Mouse (Mus musculus): ENCODE measurements at regions not wholly inside any gene's neighbourhood (a gene's known extent, or its start where the extent isn't known, plus 50 kb on each side); places are given as distances from the start of the nearest gene placed in this dataset.
"Not testable (repeated sequence)": the region's sequence is repeated elsewhere in the genome, so short reads cannot be mapped to it uniquely, and the experiment has no call there.

DNA sequence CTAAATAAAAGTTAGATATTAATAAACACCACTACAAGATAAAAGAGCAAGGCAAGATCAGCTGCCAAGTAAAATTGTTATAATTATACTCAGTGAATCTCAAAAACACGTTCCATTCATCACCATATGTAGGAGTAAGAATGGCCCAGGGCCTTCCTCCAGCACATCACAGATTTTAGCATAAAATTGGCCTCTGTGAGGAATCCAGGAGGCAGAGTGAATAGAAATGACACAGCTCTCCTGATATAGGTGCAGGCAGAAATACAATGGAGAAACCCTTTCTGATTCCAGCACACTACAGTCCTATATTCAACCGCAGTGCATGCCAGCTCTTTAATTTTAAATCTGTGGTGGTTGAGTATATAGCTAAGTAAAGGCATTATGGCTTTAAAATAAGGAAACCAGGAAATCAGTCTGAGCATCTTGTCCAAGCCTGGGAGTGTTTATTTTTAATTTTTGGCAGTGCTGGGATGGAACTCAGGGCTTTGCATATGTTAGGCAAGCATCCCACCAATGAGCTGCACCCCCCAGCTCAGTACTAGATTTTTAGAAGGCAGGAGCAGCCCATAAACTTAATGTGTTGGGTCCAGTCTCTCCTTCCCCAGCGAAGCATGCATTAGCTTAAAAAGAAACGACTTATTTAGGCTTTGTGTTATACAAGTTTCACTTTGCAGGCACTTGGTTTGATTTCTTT is 158.3 kb upstream of the Ptprz1 start:
- no peaks in the 10 kb centered on the region for H3K36me3 ChIP-seq (replicated peaks)
- peaks cover 14% of the 10 kb centered on the region for H3K4me1 ChIP-seq
- no peak overlapping the region for H3K4me3 ChIP-seq
- 86% methylated on average over 4 of the region's 4 CpGs for WGBS
- DNase-seq (ENCODE audit: extremely low spot score, low spot score), result no peak
- H3K9me3 ChIP-seq, result no peaks in the 10 kb centered on the region
- H3K27ac ChIP-seq, result no peak overlapping the region
- H3K27me3 ChIP-seq (ENCODE audit: poor library complexity, severe bottlenecking), result no peaks in the 10 kb centered on the region

DNA sequence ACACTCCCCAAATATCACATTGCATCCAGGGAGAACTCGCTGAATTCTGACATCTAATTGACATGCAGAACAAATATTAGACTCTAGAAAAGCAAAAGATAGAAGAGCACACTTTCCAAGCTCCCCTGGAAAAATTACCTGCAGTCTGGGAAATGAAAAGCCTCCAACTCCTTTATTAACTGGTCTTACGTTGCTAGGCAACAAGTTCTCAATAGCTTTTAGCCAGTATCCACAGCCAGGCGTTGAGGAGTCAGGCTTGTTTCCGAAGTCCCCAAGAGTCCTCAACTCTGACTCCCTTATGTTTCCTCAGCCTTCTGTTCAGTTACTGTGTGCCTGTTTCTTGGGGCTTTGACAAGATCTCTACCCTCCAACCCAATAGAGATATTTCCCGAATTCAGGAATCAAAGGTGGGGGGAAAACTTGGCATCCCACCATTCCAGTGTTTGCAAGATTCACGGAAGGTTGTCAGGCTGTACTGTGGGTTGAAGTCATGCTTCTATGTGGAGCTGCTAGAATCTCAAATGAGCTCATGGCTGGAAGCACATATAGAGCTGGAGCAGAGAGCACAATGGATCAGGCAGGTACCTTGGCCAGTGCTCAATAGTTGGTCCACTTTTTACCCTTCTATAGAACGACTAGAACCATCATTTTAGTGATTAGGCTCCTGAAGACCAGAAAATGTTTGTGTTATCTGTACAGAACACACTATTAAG is 159.0 kb upstream of the Ptprz1 start:
- Histone ChIP-seq H3K27me3 (ENCODE audit: poor library complexity, severe bottlenecking) (no peaks in the 10 kb centered on the region), H3K4me1 (peaks cover 14% of the 10 kb centered on the region), H3K36me3 (replicated peaks) (no peaks in the 10 kb centered on the region), H3K9me3 (no peaks in the 10 kb centered on the region), H3K4me3 (no peak overlapping the region), H3K27ac (peak overlapping the region; percentile 62)
- WGBS, result 51% methylated on average over 7 of the region's 7 CpGs
- no peak for DNase-seq (ENCODE audit: extremely low spot score, low spot score)

- Histone ChIP-seq H3K27ac (no peak overlapping the region), H3K36me3 (replicated peaks) (no peaks in the 10 kb centered on the region), H3K4me3 (no peak overlapping the region), H3K4me1 (peaks cover 7% of the 10 kb centered on the region; the same call in 1 of the 2 replicates), H3K9me3 (no peaks in the 10 kb centered on the region), H3K27me3 (ENCODE audit: poor library complexity, severe bottlenecking) (no peaks in the 10 kb centered on the region)
- DNase-seq (ENCODE audit: extremely low spot score, low spot score), result no peak
Measured at GRCm38 (mm10) chr6:22698187-22698586, 177.1 kb upstream of the Ptprz1 start.

DNA sequence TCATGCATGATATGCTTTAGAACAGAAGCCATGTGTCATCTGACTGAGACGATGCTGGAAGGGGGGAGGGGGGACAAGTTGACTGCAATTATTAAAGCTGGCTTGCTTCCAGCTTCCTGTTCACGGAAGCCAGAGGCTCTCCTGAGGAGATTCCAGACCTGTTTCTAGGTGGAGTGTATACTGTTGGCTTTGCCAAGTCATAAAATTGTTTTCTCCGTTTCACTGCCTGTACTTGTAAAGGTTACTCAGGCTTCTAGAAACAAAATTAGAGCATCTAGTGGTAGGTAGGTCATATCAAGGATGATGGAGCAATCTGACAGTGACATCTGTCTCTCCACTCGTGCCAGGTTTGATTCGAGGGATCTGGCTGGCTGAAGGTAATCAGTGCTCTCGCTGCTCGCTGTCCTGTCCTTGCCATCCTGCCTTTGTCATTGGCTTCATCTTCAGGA is 186.6 kb upstream of the Ptprz1 start:
- H3K9me3 ChIP-seq, result peaks cover 8% of the 10 kb centered on the region; the same call in 1 of the 2 replicates
- DNase-seq (ENCODE audit: extremely low spot score, low spot score), result no peak
- H3K4me3 ChIP-seq, result no peak overlapping the region

DNA sequence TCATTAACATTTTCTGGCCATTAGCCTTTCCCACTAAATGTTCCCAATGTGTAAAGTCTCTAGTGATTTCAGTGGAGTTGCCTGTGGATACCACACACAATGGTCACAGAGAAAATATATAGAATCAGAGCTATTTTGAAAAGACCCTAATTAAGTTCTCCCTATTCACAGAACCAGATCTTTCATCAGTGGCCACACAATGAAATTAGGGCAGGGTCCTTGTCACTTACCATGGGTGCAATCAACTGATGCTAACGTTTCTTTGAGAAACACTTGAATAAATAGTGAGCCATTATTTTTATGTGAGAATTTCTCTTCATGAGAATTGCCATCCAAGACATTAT is 200.7 kb upstream of the Ptprz1 start:
- Histone ChIP-seq H3K4me1 (peaks cover 44% of the 10 kb centered on the region), H3K9me3 (no peaks in the 10 kb centered on the region), H3K4me3 (no peak overlapping the region), H3K27ac (peak overlapping the region; percentile 80), H3K27me3 (ENCODE audit: poor library complexity, severe bottlenecking) (no peaks in the 10 kb centered on the region), H3K36me3 (replicated peaks) (no peaks in the 10 kb centered on the region)
- DNase-seq (ENCODE audit: extremely low spot score, low spot score), result no peak
- WGBS, result 38% methylated on average over 1 of the region's 1 CpGs

More for the DNA sequence above, 186.6 kb upstream of the Ptprz1 start:
- Histone ChIP-seq H3K36me3 (replicated peaks) (no peaks in the 10 kb centered on the region), H3K27me3 (ENCODE audit: poor library complexity, severe bottlenecking) (no peaks in the 10 kb centered on the region), H3K27ac (no peak overlapping the region), H3K4me1 (peaks cover 6% of the 10 kb centered on the region; the same call in 1 of the 2 replicates)
- WGBS, result 86% methylated on average over 7 of the region's 7 CpGs

DNA sequence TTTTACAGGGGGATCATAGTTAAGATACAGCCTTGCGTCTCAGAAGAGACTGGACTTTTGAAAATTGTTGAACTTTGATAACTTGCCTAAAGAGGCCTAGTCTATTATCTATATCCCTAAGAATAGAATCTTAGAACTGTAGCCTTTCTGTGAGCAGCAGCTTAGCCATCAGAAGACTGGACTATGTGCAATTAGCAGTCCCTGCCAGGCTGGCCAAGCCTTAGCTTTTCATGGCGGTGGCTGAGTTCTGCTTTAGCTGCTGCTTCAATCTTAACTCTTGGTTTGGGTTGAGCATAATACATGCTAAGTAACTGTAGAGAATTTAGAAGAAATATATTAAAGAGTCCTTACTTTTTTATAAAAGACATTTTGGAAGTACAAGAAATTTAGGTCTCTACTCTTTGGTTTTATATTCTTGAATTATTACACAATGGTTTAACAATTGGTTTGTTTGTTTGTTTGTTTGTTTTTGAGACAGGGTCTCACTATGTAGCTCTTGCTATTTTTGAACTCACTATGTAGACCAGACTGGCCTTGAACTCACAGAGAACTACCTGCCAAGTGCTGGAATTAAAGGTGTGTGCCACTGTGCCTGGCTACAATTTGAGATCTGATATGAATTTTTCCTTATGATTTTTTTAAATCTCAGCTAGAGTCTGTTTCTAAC is 201.2 kb upstream of the Ptprz1 start:
- DNase-seq (ENCODE audit: extremely low spot score, low spot score), result no peak
- Histone ChIP-seq H3K27me3 (ENCODE audit: poor library complexity, severe bottlenecking) (no peaks in the 10 kb centered on the region), H3K4me1 (peaks cover 44% of the 10 kb centered on the region), H3K4me3 (no peak overlapping the region), H3K36me3 (replicated peaks) (no peaks in the 10 kb centered on the region), H3K27ac (peak overlapping the region; percentile 80), H3K9me3 (no peaks in the 10 kb centered on the region)
- WGBS, result 39% methylated on average over 2 of the region's 2 CpGs

DNA sequence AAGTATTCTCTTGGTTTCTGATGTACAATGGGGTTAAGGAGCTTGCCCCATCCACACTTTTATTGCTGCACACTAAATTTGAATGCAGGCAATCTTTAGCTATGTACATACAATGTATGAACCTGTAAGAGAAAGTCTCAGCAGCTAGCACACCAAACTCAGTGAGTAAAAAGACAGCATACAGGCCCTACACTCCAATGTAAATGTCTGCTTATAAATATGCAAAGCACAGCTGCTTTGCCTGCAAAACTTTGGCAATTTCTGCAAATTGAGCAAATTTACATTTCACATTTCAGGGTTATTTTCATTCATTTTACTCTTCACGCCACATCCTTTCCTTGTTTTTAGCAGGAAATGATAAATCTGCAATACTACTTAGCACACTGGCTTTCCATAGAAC is 203.8 kb upstream of the Ptprz1 start:
- H3K36me3 ChIP-seq (replicated peaks), result no peaks in the 10 kb centered on the region
- 94% methylated on average over 1 of the region's 1 CpGs for WGBS
- no peak for DNase-seq (ENCODE audit: extremely low spot score, low spot score)

GRCm38 (mm10) chr6:22668190-22668975 is 206.9 kb upstream of the Ptprz1 start:
- peaks cover 26% of the 10 kb centered on the region for H3K4me1 ChIP-seq
- H3K27me3 ChIP-seq (ENCODE audit: poor library complexity, severe bottlenecking), result no peaks in the 10 kb centered on the region
- H3K9me3 ChIP-seq, result peaks cover 4% of the 10 kb centered on the region; the same call in 1 of the 2 replicates
- H3K4me3 ChIP-seq, result no peak overlapping the region
- no peak for DNase-seq (ENCODE audit: extremely low spot score, low spot score)
- 90% methylated on average over 7 of the region's 7 CpGs for WGBS
- no peak overlapping the region for H3K27ac ChIP-seq
- no peaks in the 10 kb centered on the region for H3K36me3 ChIP-seq (replicated peaks)

More for the DNA sequence above, 203.8 kb upstream of the Ptprz1 start:
- Histone ChIP-seq H3K27me3 (ENCODE audit: poor library complexity, severe bottlenecking) (no peaks in the 10 kb centered on the region), H3K27ac (peak overlapping the region; percentile 75), H3K4me1 (peaks cover 44% of the 10 kb centered on the region), H3K9me3 (peaks cover 4% of the 10 kb centered on the region; the same call in 1 of the 2 replicates), H3K4me3 (no peak overlapping the region)

GRCm38 (mm10) chr6:22657401-22657800 is 217.9 kb upstream of the Ptprz1 start:
- not testable (repeated sequence) for H3K27me3 ChIP-seq (ENCODE audit: poor library complexity, severe bottlenecking); H3K4me3 ChIP-seq; DNase-seq (ENCODE audit: extremely low spot score, low spot score); H3K27ac ChIP-seq; H3K4me1 ChIP-seq; H3K9me3 ChIP-seq; H3K36me3 ChIP-seq (replicated peaks)
- 93% methylated on average over 15 of the region's 15 CpGs for WGBS

DNA sequence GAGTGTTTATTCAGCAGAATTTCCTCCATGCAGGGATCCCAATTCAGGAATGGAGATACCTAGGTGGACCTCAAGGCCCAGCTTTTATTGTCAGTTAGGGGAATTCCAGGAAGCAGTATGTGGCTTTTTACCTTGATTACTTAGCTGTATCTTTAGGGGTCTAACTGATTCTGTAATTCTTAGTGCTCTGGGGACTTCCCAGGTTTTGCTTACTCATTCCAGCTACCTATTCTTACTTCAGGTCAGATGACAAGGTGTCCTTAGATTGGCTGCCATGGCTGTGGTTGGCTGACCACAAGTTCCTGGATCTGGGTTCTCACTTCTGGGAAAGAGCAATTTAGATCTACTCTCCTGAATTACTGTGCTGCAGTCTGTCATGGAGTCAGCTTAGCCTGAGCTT is 235.2 kb upstream of the Ptprz1 start:
- no peak for DNase-seq (ENCODE audit: extremely low spot score, low spot score)
- H3K27me3 ChIP-seq (ENCODE audit: poor library complexity, severe bottlenecking), result no peaks in the 10 kb centered on the region
- H3K4me1 ChIP-seq, result no peaks in the 10 kb centered on the region; the same call in 1 of the 2 replicates
- H3K4me3 ChIP-seq, result no peak overlapping the region
- no peak overlapping the region for H3K27ac ChIP-seq
- H3K9me3 ChIP-seq, result no peaks in the 10 kb centered on the region
- no peaks in the 10 kb centered on the region for H3K36me3 ChIP-seq (replicated peaks)

- H3K27me3 ChIP-seq (ENCODE audit: poor library complexity, severe bottlenecking), result no peaks in the 10 kb centered on the region
- no peak overlapping the region for H3K27ac ChIP-seq
- H3K9me3 ChIP-seq, result no peaks in the 10 kb centered on the region
- DNase-seq (ENCODE audit: extremely low spot score, low spot score), result no peak
- H3K36me3 ChIP-seq (replicated peaks), result no peaks in the 10 kb centered on the region
- H3K4me1 ChIP-seq, result peaks cover 7% of the 10 kb centered on the region
- 90% methylated on average over 3 of the region's 3 CpGs for WGBS
- no peak overlapping the region for H3K4me3 ChIP-seq
Measured at GRCm38 (mm10) chr6:22635141-22635540, 240.2 kb upstream of the Ptprz1 start.

GRCm38 (mm10) chr6:22634740-22635139 is 240.6 kb upstream of the Ptprz1 start:
- H3K4me1 ChIP-seq, result peaks cover 7% of the 10 kb centered on the region
- H3K27ac ChIP-seq, result no peak overlapping the region
- WGBS, result 68% methylated on average over 5 of the region's 5 CpGs
- no peaks in the 10 kb centered on the region for H3K36me3 ChIP-seq (replicated peaks)
- H3K4me3 ChIP-seq, result no peak overlapping the region
- DNase-seq (ENCODE audit: extremely low spot score, low spot score), result no peak
- H3K9me3 ChIP-seq, result no peaks in the 10 kb centered on the region
- no peaks in the 10 kb centered on the region for H3K27me3 ChIP-seq (ENCODE audit: poor library complexity, severe bottlenecking)
